Mouse (Mus musculus): ENCODE measurements around the gene Vat1l. TPM values are rescaled to one million over a fixed set of nuclear protein-coding genes. Genes with fewer than 3 reads are reported as not detected.

Vat1l gene
- polyA plus RNA-seq, 1 experiment from 2014 or later: 0.62 TPM

DNA sequence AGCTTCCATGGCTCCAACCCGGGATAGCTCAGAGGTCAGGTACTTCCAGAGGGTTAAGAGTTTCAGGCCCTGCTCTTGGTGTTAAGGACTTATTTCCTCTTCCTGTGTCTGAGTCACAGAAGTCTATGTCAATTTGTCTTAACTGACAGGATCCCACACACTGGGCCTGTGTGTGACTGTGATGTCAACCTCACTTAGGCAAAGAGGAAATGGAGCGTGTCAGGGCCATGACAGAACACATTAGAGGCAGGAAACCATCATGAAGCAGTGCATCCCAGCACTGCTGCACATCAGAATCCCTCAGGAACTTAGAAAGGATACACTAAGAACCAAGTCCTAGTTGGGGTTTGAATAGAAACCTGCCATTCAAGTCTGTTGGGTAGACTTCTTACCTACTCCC, 56.9 kb downstream of the Vat1l start:
- H3K36me3 ChIP-seq (ENCODE audit: control insufficient read depth, insufficient read depth, low read length): no peaks in the 10 kb centered on the region
- H3K4me2 ChIP-seq: no peak overlapping the region
- no peaks in the 10 kb centered on the region for H3K9me3 ChIP-seq (replicated peaks; ENCODE audit: control insufficient read depth, low read length)
- no peaks in the 10 kb centered on the region for H3K27me3 ChIP-seq (ENCODE audit: control insufficient read depth, insufficient read depth, low read length)
- H3K4me1 ChIP-seq (ENCODE audit: control insufficient read depth, insufficient read depth, low read length): no peaks in the 10 kb centered on the region
- no peak for ATAC-seq (replicated peaks; ENCODE audit: insufficient number of reproducible peaks, low FRiP score, low TSS enrichment)
- no peak overlapping the region for H3K9ac ChIP-seq (ENCODE audit: low read depth, low read length)
- H3K27ac ChIP-seq (ENCODE audit: low read depth, low read length): no peak overlapping the region
- no peak overlapping the region for H3K4me3 ChIP-seq (ENCODE audit: low read depth, low read length)
- WGBS (ENCODE audit: insufficient replicate concordance): 53% methylated on average over 2 of the region's 2 CpGs

DNA sequence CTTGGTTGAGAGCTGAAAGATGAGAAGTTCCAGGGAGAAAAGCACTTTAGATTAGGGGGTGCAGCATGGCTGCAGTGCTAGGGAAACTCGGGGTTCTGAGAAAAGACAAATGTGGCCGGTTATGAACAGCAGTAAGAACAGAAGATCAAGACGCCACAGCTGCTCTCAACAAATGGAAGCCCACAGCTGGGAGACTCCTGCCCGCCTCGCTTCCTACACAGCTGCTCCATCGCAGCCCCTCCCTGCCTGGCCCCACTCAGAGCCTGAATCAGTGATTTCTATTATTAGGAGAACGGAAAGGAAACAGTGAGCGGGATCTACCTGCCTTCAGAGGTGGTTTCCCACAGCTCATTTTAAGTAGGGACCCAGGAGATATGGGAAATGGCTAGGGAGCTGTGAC, 69.1 kb downstream of the Vat1l start:
- no peaks in the 10 kb centered on the region for H3K36me3 ChIP-seq (ENCODE audit: control insufficient read depth, insufficient read depth, low read length)
- no peak overlapping the region for H3K27ac ChIP-seq (ENCODE audit: low read depth, low read length)
- H3K4me1 ChIP-seq (ENCODE audit: control insufficient read depth, insufficient read depth, low read length): no peaks in the 10 kb centered on the region
- H3K27me3 ChIP-seq (ENCODE audit: control insufficient read depth, insufficient read depth, low read length): no peaks in the 10 kb centered on the region
- ATAC-seq (replicated peaks; ENCODE audit: insufficient number of reproducible peaks, low FRiP score, low TSS enrichment): no peak
- H3K9ac ChIP-seq (ENCODE audit: low read depth, low read length): no peak overlapping the region
- H3K4me2 ChIP-seq: no peak overlapping the region
- H3K4me3 ChIP-seq (ENCODE audit: low read depth, low read length): no peak overlapping the region
- H3K9me3 ChIP-seq (replicated peaks; ENCODE audit: control insufficient read depth, low read length): no peaks in the 10 kb centered on the region
- 71% methylated on average over 8 of the region's 8 CpGs for WGBS (ENCODE audit: insufficient replicate concordance)

DNA sequence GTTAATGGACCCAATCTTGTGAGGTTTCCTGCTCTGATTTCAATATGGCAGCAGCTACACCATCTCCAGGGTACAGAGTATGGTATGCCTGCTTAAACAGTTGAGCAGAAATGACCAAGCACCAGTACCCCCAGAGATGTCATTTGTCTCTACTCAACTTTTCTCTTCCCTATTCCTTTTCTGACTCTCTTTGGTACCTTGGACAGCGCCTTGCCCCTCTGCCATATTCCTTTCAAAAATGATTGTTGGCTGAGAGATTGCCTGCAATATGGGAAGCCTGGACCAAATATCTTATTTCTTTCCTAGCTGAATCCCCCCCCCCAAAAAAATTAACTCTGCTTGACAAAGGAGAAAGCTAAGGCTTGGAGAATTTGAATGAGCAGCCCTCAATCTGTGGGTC, 75.7 kb downstream of the Vat1l start:
- H3K9me3 ChIP-seq (replicated peaks; ENCODE audit: control insufficient read depth, low read length): no peaks in the 10 kb centered on the region
- 57% methylated on average over 1 of the region's 1 CpGs for WGBS (ENCODE audit: insufficient replicate concordance)
- H3K4me2 ChIP-seq: no peak overlapping the region
- ATAC-seq (replicated peaks; ENCODE audit: insufficient number of reproducible peaks, low FRiP score, low TSS enrichment): no peak
- H3K27ac ChIP-seq (ENCODE audit: low read depth, low read length): no peak overlapping the region
- H3K4me3 ChIP-seq (ENCODE audit: low read depth, low read length): no peak overlapping the region
- H3K4me1 ChIP-seq (ENCODE audit: control insufficient read depth, insufficient read depth, low read length): no peaks in the 10 kb centered on the region
- H3K9ac ChIP-seq (ENCODE audit: low read depth, low read length): no peak overlapping the region
- H3K36me3 ChIP-seq (ENCODE audit: control insufficient read depth, insufficient read depth, low read length): no peaks in the 10 kb centered on the region
- H3K27me3 ChIP-seq (ENCODE audit: control insufficient read depth, insufficient read depth, low read length): no peaks in the 10 kb centered on the region

GRCm38 (mm10) chr8:114294889-114295748, 89.7 kb downstream of the Vat1l start:
- H3K4me1 ChIP-seq (ENCODE audit: control insufficient read depth, insufficient read depth, low read length): no peaks in the 10 kb centered on the region
- no peak overlapping the region for H3K4me2 ChIP-seq
- WGBS (ENCODE audit: insufficient replicate concordance): 77% methylated on average over 11 of the region's 11 CpGs
- no peak overlapping the region for H3K27ac ChIP-seq (ENCODE audit: low read depth, low read length)
- no peak overlapping the region for H3K4me3 ChIP-seq (ENCODE audit: low read depth, low read length)
- H3K36me3 ChIP-seq (ENCODE audit: control insufficient read depth, insufficient read depth, low read length): no peaks in the 10 kb centered on the region
- no peaks in the 10 kb centered on the region for H3K27me3 ChIP-seq (ENCODE audit: control insufficient read depth, insufficient read depth, low read length)
- no peak overlapping the region for H3K9ac ChIP-seq (ENCODE audit: low read depth, low read length)
- no peak for ATAC-seq (replicated peaks; ENCODE audit: insufficient number of reproducible peaks, low FRiP score, low TSS enrichment)
- H3K9me3 ChIP-seq (replicated peaks; ENCODE audit: control insufficient read depth, low read length): no peaks in the 10 kb centered on the region

DNA sequence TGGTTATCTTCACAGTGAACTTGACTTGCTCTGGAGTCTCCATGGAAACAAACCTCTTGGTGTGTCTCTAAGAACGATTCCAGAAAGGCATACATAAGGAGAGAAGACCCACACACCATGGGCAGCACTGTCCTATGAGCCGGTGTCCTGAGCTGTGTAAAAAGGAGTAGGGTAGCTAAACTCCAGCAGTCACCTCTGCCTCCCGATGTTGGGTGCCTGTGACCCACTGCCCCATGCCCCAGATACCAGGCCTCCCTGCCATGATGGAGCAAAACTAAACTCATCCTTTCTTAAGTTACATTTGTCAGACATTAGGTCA, 90.3 kb downstream of the Vat1l start:
- Histone ChIP-seq H3K36me3 (ENCODE audit: control insufficient read depth, insufficient read depth, low read length) (no peaks in the 10 kb centered on the region), H3K27ac (ENCODE audit: low read depth, low read length) (no peak overlapping the region)
- no peak for ATAC-seq (replicated peaks; ENCODE audit: insufficient number of reproducible peaks, low FRiP score, low TSS enrichment)

GRCm38 (mm10) chr8:114298253-114298652, 92.8 kb downstream of the Vat1l start:
- no peak for ATAC-seq (replicated peaks; ENCODE audit: insufficient number of reproducible peaks, low FRiP score, low TSS enrichment)
- WGBS (ENCODE audit: insufficient replicate concordance): 53% methylated on average over 2 of the region's 2 CpGs
- Histone ChIP-seq H3K27ac (ENCODE audit: low read depth, low read length) (no peak overlapping the region), H3K4me2 (no peak overlapping the region), H3K36me3 (ENCODE audit: control insufficient read depth, insufficient read depth, low read length) (no peaks in the 10 kb centered on the region), H3K9me3 (replicated peaks; ENCODE audit: control insufficient read depth, low read length) (no peaks in the 10 kb centered on the region), H3K9ac (ENCODE audit: low read depth, low read length) (no peak overlapping the region), H3K4me1 (ENCODE audit: control insufficient read depth, insufficient read depth, low read length) (no peaks in the 10 kb centered on the region), H3K4me3 (ENCODE audit: low read depth, low read length) (no peak overlapping the region), H3K27me3 (ENCODE audit: control insufficient read depth, insufficient read depth, low read length) (no peaks in the 10 kb centered on the region)

More for the DNA sequence above, 90.3 kb downstream of the Vat1l start:
- Histone ChIP-seq H3K4me1 (ENCODE audit: control insufficient read depth, insufficient read depth, low read length) (no peaks in the 10 kb centered on the region), H3K4me2 (no peak overlapping the region), H3K4me3 (ENCODE audit: low read depth, low read length) (no peak overlapping the region), H3K27me3 (ENCODE audit: control insufficient read depth, insufficient read depth, low read length) (no peaks in the 10 kb centered on the region), H3K9ac (ENCODE audit: low read depth, low read length) (no peak overlapping the region), H3K9me3 (replicated peaks; ENCODE audit: control insufficient read depth, low read length) (no peaks in the 10 kb centered on the region)
- WGBS (ENCODE audit: insufficient replicate concordance): 72% methylated on average over 3 of the region's 3 CpGs

DNA sequence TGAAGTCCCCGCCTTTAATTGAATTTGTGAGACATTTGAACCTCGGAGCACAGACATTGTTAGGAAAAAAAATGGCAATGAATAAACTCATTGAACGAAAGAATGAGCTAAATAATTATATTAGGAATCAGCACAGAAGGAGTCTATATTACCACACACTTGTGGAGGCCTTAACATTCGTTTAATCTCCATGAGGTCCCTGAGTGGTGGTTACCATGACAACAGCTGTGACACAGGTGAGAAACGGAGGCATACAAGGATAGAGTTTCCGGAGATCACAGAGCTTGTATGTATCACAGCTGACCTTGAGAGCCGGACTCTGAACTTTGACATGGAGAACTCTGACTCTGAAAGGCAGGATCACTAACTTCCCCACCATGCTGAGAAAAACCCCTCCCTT, 94.7 kb downstream of the Vat1l start:
- Histone ChIP-seq H3K4me3 (ENCODE audit: low read depth, low read length) (no peak overlapping the region), H3K27ac (ENCODE audit: low read depth, low read length) (no peak overlapping the region), H3K4me2 (no peak overlapping the region), H3K36me3 (ENCODE audit: control insufficient read depth, insufficient read depth, low read length) (no peaks in the 10 kb centered on the region), H3K9ac (ENCODE audit: low read depth, low read length) (no peak overlapping the region), H3K9me3 (replicated peaks; ENCODE audit: control insufficient read depth, low read length) (no peaks in the 10 kb centered on the region), H3K27me3 (ENCODE audit: control insufficient read depth, insufficient read depth, low read length) (no peaks in the 10 kb centered on the region), H3K4me1 (ENCODE audit: control insufficient read depth, insufficient read depth, low read length) (no peaks in the 10 kb centered on the region)
- WGBS (ENCODE audit: insufficient replicate concordance): 73% methylated on average over 7 of the region's 7 CpGs
- ATAC-seq (replicated peaks; ENCODE audit: insufficient number of reproducible peaks, low FRiP score, low TSS enrichment): no peak

- WGBS (ENCODE audit: insufficient replicate concordance): 75% methylated on average over 5 of the region's 5 CpGs
- Histone ChIP-seq H3K4me3 (ENCODE audit: low read depth, low read length) (no peak overlapping the region), H3K4me2 (no peak overlapping the region), H3K27ac (ENCODE audit: low read depth, low read length) (no peak overlapping the region), H3K27me3 (ENCODE audit: control insufficient read depth, insufficient read depth, low read length) (no peaks in the 10 kb centered on the region), H3K9ac (ENCODE audit: low read depth, low read length) (no peak overlapping the region), H3K9me3 (replicated peaks; ENCODE audit: control insufficient read depth, low read length) (no peaks in the 10 kb centered on the region), H3K4me1 (ENCODE audit: control insufficient read depth, insufficient read depth, low read length) (no peaks in the 10 kb centered on the region), H3K36me3 (ENCODE audit: control insufficient read depth, insufficient read depth, low read length) (no peaks in the 10 kb centered on the region)
- no peak for ATAC-seq (replicated peaks; ENCODE audit: insufficient number of reproducible peaks, low FRiP score, low TSS enrichment)
These were observed 100.9 kb downstream of the Vat1l start for GRCm38 (mm10) chr8:114306296-114306695.

DNA sequence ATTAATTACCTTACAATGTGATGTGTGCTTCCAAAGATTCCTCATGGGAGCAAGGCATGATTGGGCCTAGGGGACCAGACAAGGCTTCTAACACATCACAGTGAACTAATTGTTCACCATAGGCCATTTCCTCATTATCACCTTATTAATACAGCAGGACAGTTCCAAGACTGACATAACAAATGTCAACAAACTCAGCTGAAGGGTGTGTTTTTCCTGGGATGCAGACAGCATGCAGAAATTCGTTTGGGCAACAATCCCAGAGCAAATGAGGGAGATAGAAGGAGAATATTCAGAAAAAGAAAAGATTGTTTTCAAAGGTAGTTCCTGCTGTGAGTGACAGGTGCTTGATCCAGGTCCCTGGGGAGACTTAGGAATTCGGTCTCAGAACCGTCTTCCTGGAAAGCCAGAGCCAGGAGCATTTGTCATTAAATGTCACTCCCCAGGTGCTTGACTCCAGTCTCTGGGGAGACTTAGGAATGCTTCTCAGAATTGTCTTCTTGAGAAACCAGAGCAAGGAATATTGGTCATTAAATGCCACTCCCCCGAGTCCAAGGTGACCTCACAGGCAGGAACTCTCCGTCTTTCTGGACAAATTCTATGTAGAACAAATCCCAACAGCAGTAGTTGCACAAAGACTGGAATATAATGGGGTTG, 109.4 kb downstream of the Vat1l start:
- ATAC-seq (replicated peaks; ENCODE audit: insufficient number of reproducible peaks, low FRiP score, low TSS enrichment): no peak
- Histone ChIP-seq H3K4me3 (ENCODE audit: low read depth, low read length) (no peak overlapping the region), H3K27ac (ENCODE audit: low read depth, low read length) (no peak overlapping the region), H3K9me3 (replicated peaks; ENCODE audit: control insufficient read depth, low read length) (no peaks in the 10 kb centered on the region), H3K9ac (ENCODE audit: low read depth, low read length) (no peak overlapping the region), H3K36me3 (ENCODE audit: control insufficient read depth, insufficient read depth, low read length) (no peaks in the 10 kb centered on the region), H3K4me2 (no peak overlapping the region), H3K4me1 (ENCODE audit: control insufficient read depth, insufficient read depth, low read length) (no peaks in the 10 kb centered on the region), H3K27me3 (ENCODE audit: control insufficient read depth, insufficient read depth, low read length) (no peaks in the 10 kb centered on the region)
- 34% methylated on average over 5 of the region's 5 CpGs for WGBS (ENCODE audit: insufficient replicate concordance)
